In the genomic region with DNA sequence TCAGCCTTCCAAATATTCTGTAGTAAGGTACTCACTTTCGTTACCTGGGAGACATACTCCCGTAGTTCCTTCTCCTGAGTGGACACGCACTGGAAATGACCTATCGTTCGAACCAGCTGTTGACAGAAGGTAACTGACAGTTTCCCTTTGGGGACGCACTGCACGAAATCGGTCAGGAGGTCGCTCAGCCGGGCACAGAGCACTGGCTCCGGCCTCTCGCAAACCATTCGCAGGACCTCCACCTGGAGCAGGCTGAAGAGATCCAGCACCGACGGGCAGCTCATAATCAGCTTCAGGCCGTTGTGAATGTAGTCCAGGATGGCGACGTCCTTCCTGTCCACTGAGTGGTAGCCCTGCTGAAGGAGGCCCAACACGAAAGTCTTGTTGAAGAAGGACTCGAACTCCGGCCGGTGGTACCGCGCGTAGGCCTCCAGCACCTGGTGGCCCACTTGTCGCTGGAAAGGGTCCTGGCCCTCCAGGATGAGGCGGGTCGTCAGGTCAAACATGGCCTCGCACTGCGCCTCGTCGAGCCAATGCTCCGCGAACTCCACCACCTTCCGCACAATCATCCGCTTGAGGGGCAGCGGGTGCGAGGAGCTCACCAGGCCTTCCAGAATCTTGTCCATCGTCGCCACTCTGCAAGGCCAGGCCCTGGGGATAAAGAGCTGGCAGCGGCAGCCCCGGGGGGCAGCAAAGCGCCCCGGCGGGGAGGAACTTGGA, we compare ENCODE assay signal across 8 mouse cellular contexts. TPM values are rescaled to one million over a fixed set of nuclear protein-coding genes. Genes with fewer than 3 reads are reported as not detected.
DNase-seq lines count a peak whose midpoint lies in the region; ATAC-seq and TF ChIP-seq lines count a peak whose summit lies in the region.

No protein-coding gene starts in this region.

- peaks cover 24% of the 10 kb centered on the region for H3K36me3 ChIP-seq in embryonic facial prominence, embryonic 10.5 days (replicated peaks)
- H3K36me3 ChIP-seq in hindbrain, embryonic 11.5 days (ENCODE audit: control insufficient read depth, insufficient read depth, low read length) = no peaks in the 10 kb centered on the region
- H3K36me3 ChIP-seq in liver, embryonic 13.5 days = peaks cover 18% of the 10 kb centered on the region; the same call in 1 of the 2 replicates
- peaks cover 4% of the 10 kb centered on the region; the same call in 1 of the 2 replicates for H3K36me3 ChIP-seq in neural tube, embryonic 12.5 days

- H3K4me3 ChIP-seq in cerebellum, adult 2 months (replicated peaks; ENCODE audit: insufficient read depth, low read depth, low read length) = peak overlapping the region; percentile 69
- H3K4me3 ChIP-seq in embryonic facial prominence, embryonic 10.5 days = peak overlapping the region; percentile 86
- H3K4me3 ChIP-seq in hindbrain, embryonic 11.5 days (ENCODE audit: low read depth, low read length) = peak overlapping the region; percentile 91
- peak overlapping the region; percentile 99 for H3K4me3 ChIP-seq in liver, embryonic 13.5 days (replicated peaks)
- peak overlapping the region; percentile 94 for H3K4me3 ChIP-seq in neural tube, embryonic 12.5 days

- H3K9me3 ChIP-seq in embryonic facial prominence, embryonic 10.5 days = no peaks in the 10 kb centered on the region
- H3K9me3 ChIP-seq in hindbrain, embryonic 11.5 days (ENCODE audit: control insufficient read depth, low read length) = no peaks in the 10 kb centered on the region
- H3K9me3 ChIP-seq in liver, embryonic 13.5 days (replicated peaks) = no peaks in the 10 kb centered on the region
- no peaks in the 10 kb centered on the region for H3K9me3 ChIP-seq in neural tube, embryonic 12.5 days

- ATAC-seq in hindbrain, embryonic 11.5 days (ENCODE audit: low FRiP score) = no peak; the same call in 1 of the 2 replicates
- peak; percentile 1 for ATAC-seq in liver, embryonic 13.5 days (ENCODE audit: low read depth)
- peak; percentile 2 for ATAC-seq in neural tube, embryonic 12.5 days (ENCODE audit: low FRiP score, low read depth)

- H3K4me2 ChIP-seq in hindbrain, embryonic 11.5 days (replicated peaks; ENCODE audit: low read depth, low read length) = peak overlapping the region; percentile 96
- peak overlapping the region; percentile 94 for H3K4me2 ChIP-seq in liver, embryonic 13.5 days
- H3K4me2 ChIP-seq in neural tube, embryonic 12.5 days (replicated peaks) = peak overlapping the region; percentile 99

- H3K27me3 ChIP-seq in cerebellum, adult 2 months (ENCODE audit: control insufficient read depth, insufficient read depth, low read length) = no peaks in the 10 kb centered on the region
- H3K27me3 ChIP-seq in embryonic facial prominence, embryonic 10.5 days (replicated peaks; ENCODE audit: low read depth, poor library complexity, severe bottlenecking) = no peaks in the 10 kb centered on the region
- H3K27me3 ChIP-seq in hindbrain, embryonic 11.5 days (ENCODE audit: control insufficient read depth, insufficient read depth, low read length) = no peaks in the 10 kb centered on the region
- H3K27me3 ChIP-seq in liver, embryonic 13.5 days = no peaks in the 10 kb centered on the region
- 0 out of 2 replicates have a peak, but pooled peaks cover 2% of the 10 kb centered on the region for H3K27me3 ChIP-seq in neural tube, embryonic 12.5 days (replicated peaks)

- H3K9ac ChIP-seq in hindbrain, embryonic 11.5 days (ENCODE audit: low read depth, low read length) = peak overlapping the region; percentile 83
- peak overlapping the region; percentile 96 for H3K9ac ChIP-seq in liver, embryonic 13.5 days
- peak overlapping the region; percentile 90 for H3K9ac ChIP-seq in neural tube, embryonic 12.5 days

- peak in 1 of 2 experiments; percentile 7 for DNase-seq in cerebellum, adult 2 months
- DNase-seq in cerebellum, postnatal 10 days = no peak
- DNase-seq in 3T3-L1 (ENCODE audit: low read depth, low spot score) = peak; percentile 18
- peak; percentile 37 for DNase-seq in embryonic facial prominence, embryonic 10.5 days (ENCODE audit: low spot score)
- DNase-seq in hindbrain, embryonic 11.5 days (ENCODE audit: low spot score) = no peak
- DNase-seq in liver, embryonic 13.5 days = no peak
- no peak for DNase-seq in thymus, postnatal 36 days

- TF ChIP-seq CTCF in cerebellum, adult 2 months (IDR thresholded peaks at IDR 0.05; ENCODE audit: borderline replicate concordance, insufficient read depth, low read depth, low read length) = no peak

- 2% methylated on average over 45 of the region's 45 CpGs for WGBS in cerebellum, adult 2 months
- WGBS in embryonic facial prominence, embryonic 10.5 days = 4% methylated on average over 45 of the region's 45 CpGs
- 4% methylated on average over 45 of the region's 45 CpGs for WGBS in hindbrain, embryonic 11.5 days
- WGBS in liver, embryonic 13.5 days (ENCODE audit: insufficient replicate concordance) = under 1% methylated on average over 45 of the region's 45 CpGs
- WGBS in neural tube, embryonic 12.5 days = 5% methylated on average over 45 of the region's 45 CpGs

- TF ChIP-seq POLR2A in cerebellum, adult 2 months (IDR thresholded peaks at IDR 0.05; ENCODE audit: borderline replicate concordance, insufficient read depth, low read length) = no peak

- peaks cover 3% of the 10 kb centered on the region; the same call in 1 of the 2 replicates for H3K4me1 ChIP-seq in cerebellum, adult 2 months (ENCODE audit: control insufficient read depth, insufficient read depth, low read length)
- H3K4me1 ChIP-seq in embryonic facial prominence, embryonic 10.5 days = peaks cover 28% of the 10 kb centered on the region
- H3K4me1 ChIP-seq in hindbrain, embryonic 11.5 days (replicated peaks; ENCODE audit: control insufficient read depth, insufficient read depth, low read length) = peaks cover 4% of the 10 kb centered on the region; the same call in 1 of the 2 replicates
- H3K4me1 ChIP-seq in liver, embryonic 13.5 days (replicated peaks) = peaks cover 49% of the 10 kb centered on the region
- peaks cover 23% of the 10 kb centered on the region for H3K4me1 ChIP-seq in neural tube, embryonic 12.5 days

- peak overlapping the region; percentile 13; the same call in 1 of the 2 replicates for H3K27ac ChIP-seq in cerebellum, adult 2 months (ENCODE audit: insufficient read depth, low read length)
- H3K27ac ChIP-seq in embryonic facial prominence, embryonic 10.5 days (replicated peaks) = peak overlapping the region; percentile 83
- peak overlapping the region; percentile 58; the same call in 1 of the 2 replicates for H3K27ac ChIP-seq in hindbrain, embryonic 11.5 days (ENCODE audit: low read depth, low read length)
- H3K27ac ChIP-seq in liver, embryonic 13.5 days = peak overlapping the region; percentile 83
- H3K27ac ChIP-seq in neural tube, embryonic 12.5 days = no peak overlapping the region

RNA-seq across cellular contexts. Expression of gene Usp38, which starts 0.8 kb away (rescaled TPM):
- 13.1 and 13.7 TPM in 2 replicates for polyA plus RNA-seq in cerebellum, adult 2 months (2012; rRNA removed)
- polyA plus RNA-seq in embryonic facial prominence, embryonic 10.5 days (2016; fragmentation: Nextera tagmentation; extraction: Ambion mirVana) = 24.3 and 24.9 TPM in 2 replicates
- 29.0 and 32.3 TPM in 2 replicates for polyA plus RNA-seq in hindbrain, embryonic 11.5 days (2014; fragmentation: Nextera tagmentation; extraction: Ambion mirVana)
- polyA plus RNA-seq in liver, embryonic 13.5 days (2015; fragmentation: Nextera tagmentation; extraction: Ambion mirVana) = 10.2 and 12.7 TPM in 2 replicates
- 27.3 and 28.3 TPM in 2 replicates for polyA plus RNA-seq in neural tube, embryonic 12.5 days (2016; fragmentation: Nextera tagmentation; extraction: Ambion mirVana)

Comparison
In these comparisons a context has a peak if more than half of its experiments do, and no peak if none do; other contexts are left out.
1. DNase-seq: peak in 3T3-L1 (single experiment) and embryonic facial prominence, embryonic 10.5 days (single experiment); none in cerebellum, postnatal 10 days (0 of 2), hindbrain, embryonic 11.5 days (single experiment), liver, embryonic 13.5 days (single experiment) and thymus, postnatal 36 days (0 of 2).
2. Peak in every context shown above with its lines, with median percentiles within 50 percentile points of each other: H3K4me3 ChIP-seq, H3K4me2 ChIP-seq and H3K9ac ChIP-seq.